Mouse (Mus musculus) small intestine, adult 2 months (tissue): ENCODE data around the gene Ace3. TPM values are rescaled to one million over a fixed set of nuclear protein-coding genes. Genes with fewer than 3 reads are reported as not detected.

Experiments
- H3K27ac ChIP-seq: fragments of 200-500 bp; 2 replicates; pipeline ENCODE4 v1.5.1; 2012; ENCODE audit warnings: low read depth, low read length, control low read depth, inconsistent platforms; ENCODE audit not compliant: insufficient read depth
- H3K27me3 ChIP-seq: fragments of 200-500 bp; 2 replicates; pipeline ENCODE4 v1.6.1; 2012; ENCODE audit warnings: mild to moderate bottlenecking, moderate library complexity, low read length, inconsistent platforms; ENCODE audit not compliant: control insufficient read depth, insufficient read depth
- H3K36me3 ChIP-seq: fragments of 200-500 bp; 2 replicates; pipeline ENCODE4 v1.6.1; 2012; ENCODE audit warnings: mild to moderate bottlenecking, low read length, control low read depth, inconsistent platforms; ENCODE audit not compliant: control insufficient read depth, insufficient read depth
- H3K4me1 ChIP-seq: fragments of 200-500 bp; 2 replicates; pipeline ENCODE4 v1.6.1; 2012; ENCODE audit warnings: low read length, inconsistent platforms, mixed read lengths; ENCODE audit not compliant: control insufficient read depth, insufficient read depth, insufficient read length
- H3K4me3 ChIP-seq: fragments of 200-500 bp; 2 replicates; pipeline ENCODE4 v1.5.1; 2012; ENCODE audit warnings: low read depth, mild to moderate bottlenecking, control low read depth, inconsistent platforms, low read length, moderate library complexity
- CTCF ChIP-seq: fragments of 200-500 bp; IDR thresholded peaks from 2 replicates; pipeline ENCODE4 v1.5.1; 2012; ENCODE audit warnings: low read depth, mild to moderate bottlenecking, control low read depth, inconsistent platforms, low read length, moderate library complexity, mixed read lengths; ENCODE audit not compliant: insufficient replicate concordance, insufficient read length; ENCODE audit errors: extremely low read depth
- POLR2A ChIP-seq: fragments of 200-500 bp; IDR thresholded peaks from 2 replicates; pipeline ENCODE4 v1.6.1; 2012; ENCODE audit warnings: low read depth, mild to moderate bottlenecking, control low read depth, inconsistent platforms, low read length, moderate library complexity
- WGBS: fragments of 180-500 bp; shearing (Covaris S2); methylation state at CpG from one replicate; pipeline ENCODE4 v1.1.7; 2018; 5-methylcytosine and 5-hydroxymethylcytosine counted together
- polyA plus RNA-seq: library from polyadenylated mRNA; depleted of rRNA; stranded (reverse); fragments of >200 nt; gene quantifications from 2 replicates; pipeline ENCODE4 v1.2.3, GENCODE M21; 2012

The Ace3 gene
- polyA plus RNA-seq, 1 experiment: not detected

DNA sequence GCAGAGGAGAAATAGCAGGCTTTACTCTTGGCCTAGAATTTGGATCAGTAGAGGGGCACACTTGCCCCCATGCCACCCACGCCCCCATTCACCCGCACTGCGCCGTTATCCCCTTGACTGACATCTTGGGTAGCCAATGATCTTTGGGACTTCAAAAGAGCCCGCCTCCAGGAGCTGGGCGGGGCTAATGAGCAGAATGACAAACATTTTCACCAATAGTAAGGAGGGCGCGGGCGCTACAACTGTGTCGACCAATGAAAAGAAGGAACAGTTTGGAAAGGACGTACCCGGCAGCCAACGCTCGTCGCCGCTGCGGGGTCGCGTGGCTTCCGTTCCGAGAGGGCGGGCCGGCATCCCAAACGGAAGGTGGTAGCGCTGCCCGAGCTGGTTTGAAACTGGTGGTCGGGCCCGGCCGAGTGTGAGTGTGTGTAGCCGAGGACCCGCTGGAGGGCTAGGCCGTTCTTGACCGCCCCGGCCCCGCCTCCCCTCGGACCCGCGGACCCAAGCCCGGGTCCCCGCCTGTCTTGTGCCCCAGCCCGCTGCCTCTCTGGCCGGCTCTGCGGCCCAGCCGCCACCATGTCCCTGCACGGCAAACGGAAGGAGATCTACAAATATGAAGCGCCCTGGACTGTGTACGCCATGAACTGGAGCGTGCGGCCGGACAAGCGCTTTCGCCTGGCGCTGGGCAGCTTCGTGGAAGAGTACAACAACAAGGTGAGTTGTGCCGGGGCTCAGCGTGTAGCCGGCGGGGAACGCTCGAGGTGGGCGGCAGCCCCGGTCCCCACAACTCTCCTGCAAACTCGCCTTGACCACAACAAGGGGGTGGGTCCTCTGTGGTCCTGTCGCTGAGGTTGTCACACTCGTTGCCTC is 42.3 kb downstream of the Ace3 start, which contains the start of gene Dcaf7:
Gene Dcaf7 (plus strand): TSS at position 325 of the 870 bp plus-strand sequence.
- TF ChIP-seq CTCF (no peak), POLR2A (0 out of 2 replicates have a peak, but pooled peaks have one; percentile 51)
- Histone ChIP-seq H3K27ac (peak within 1 kb of the TSS; percentile 45), H3K36me3 (no peaks in the 10 kb centered on the region), H3K27me3 (no peaks in the 10 kb centered on the region), H3K4me3 (peak within 1 kb of the TSS; percentile 95), H3K4me1 (no peaks in the 10 kb centered on the region; the same call in 1 of the 2 replicates)
- WGBS: under 1% methylated on average over 66 of the region's 66 CpGs

DNA sequence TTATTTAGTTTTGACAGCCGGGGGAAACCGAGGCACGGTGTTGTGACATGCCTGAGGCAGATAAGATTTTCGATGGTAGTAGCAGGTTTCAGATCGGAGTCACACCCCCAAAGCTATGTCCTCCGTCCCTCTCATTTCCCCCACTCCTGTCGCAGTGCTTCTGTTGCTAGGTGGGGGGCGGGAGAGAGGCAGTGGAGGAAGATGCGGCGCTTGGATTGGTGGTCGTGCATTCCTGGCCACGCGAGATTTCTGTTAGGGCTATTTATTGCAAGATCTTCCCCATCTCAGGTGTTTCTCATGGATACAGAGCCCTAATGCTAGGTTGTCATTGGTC is 42.9 kb downstream of the Ace3 start:
- Histone ChIP-seq H3K27ac (peak overlapping the region; percentile 45; the same call in 1 of the 2 replicates), H3K36me3 (no peaks in the 10 kb centered on the region), H3K4me3 (peak overlapping the region; percentile 95), H3K27me3 (no peaks in the 10 kb centered on the region), H3K4me1 (no peaks in the 10 kb centered on the region; the same call in 1 of the 2 replicates)
- WGBS: 0% methylated on average over 13 of the region's 13 CpGs
- TF ChIP-seq CTCF: no peak
- no peak for TF ChIP-seq POLR2A

DNA sequence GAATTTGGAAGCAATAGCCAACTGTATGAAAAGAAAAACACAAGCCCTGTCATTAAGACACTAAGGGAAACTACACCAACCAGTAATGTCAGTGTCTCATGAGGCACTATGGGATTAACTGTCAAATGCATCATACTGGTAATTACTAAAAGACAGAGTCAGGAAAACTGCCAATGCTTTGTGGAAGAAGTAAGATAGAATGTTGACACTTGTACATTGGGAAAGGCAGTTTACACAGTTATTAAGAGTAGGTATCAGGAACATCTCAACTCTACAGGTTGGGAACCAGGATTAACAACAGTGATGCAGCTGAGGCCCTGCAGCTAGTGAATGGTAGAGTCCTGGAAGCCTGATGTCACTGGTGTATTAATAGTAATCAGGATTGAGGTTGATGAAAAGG is 49.9 kb downstream of the Ace3 start:
- H3K4me3 ChIP-seq: no peak overlapping the region

DNA sequence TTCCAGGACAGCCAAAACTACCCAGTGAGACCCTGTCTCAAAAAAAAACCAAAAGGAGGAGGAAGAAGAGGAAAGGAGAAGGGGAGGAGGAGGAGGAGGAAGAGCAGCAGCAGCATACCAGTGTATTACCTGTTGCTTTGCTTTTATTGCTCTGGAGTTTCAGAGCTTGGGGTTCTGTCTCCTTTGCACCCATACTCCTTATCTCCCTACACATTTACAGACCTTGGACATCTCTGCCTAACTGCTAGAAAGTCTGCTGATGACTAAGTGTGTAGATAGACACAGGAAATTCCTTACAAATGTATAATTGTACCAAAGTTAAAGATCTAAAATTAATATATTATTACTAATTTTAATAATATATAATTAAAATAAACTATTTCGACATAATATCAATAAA is 50.8 kb downstream of the Ace3 start:
- Histone ChIP-seq H3K4me3 (no peak overlapping the region), H3K27me3 (no peaks in the 10 kb centered on the region), H3K27ac (peak overlapping the region; percentile 83), H3K4me1 (peaks cover 6% of the 10 kb centered on the region; the same call in 1 of the 2 replicates), H3K36me3 (peaks cover 21% of the 10 kb centered on the region)
- TF ChIP-seq POLR2A: no peak
- TF ChIP-seq CTCF: no peak
- 84% methylated on average over 1 of the region's 1 CpGs for WGBS

More for the DNA sequence above, 49.9 kb downstream of the Ace3 start:
- no peak overlapping the region for H3K27ac ChIP-seq
- no peaks in the 10 kb centered on the region for H3K27me3 ChIP-seq
- TF ChIP-seq POLR2A: no peak
- TF ChIP-seq CTCF: no peak
- peaks cover 17% of the 10 kb centered on the region for H3K36me3 ChIP-seq
- peaks cover 6% of the 10 kb centered on the region; the same call in 1 of the 2 replicates for H3K4me1 ChIP-seq

DNA sequence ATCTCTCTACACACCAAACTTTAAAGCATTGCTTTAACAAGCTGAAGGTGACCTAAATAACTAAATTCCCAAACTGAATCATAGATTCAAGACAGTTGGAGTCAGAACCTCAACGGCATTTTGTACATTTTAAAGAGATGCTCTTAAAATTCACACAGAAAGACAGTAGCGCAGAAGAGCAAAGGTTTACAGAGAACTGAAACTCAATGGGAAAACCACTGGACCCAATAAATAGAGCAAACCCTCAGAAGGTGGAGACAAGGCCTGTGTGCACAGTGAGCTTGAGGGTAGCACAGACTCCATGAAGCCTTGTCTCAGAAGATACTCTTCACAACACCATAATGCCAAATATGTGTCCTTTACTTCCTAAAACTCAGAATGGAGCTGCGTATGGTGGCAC is 51.3 kb downstream of the Ace3 start:
- no peak for TF ChIP-seq POLR2A
- TF ChIP-seq CTCF: no peak
- no peak overlapping the region for H3K4me3 ChIP-seq
- H3K4me1 ChIP-seq: peaks cover 6% of the 10 kb centered on the region; the same call in 1 of the 2 replicates
- no peaks in the 10 kb centered on the region for H3K27me3 ChIP-seq
- WGBS: 89% methylated on average over 3 of the region's 3 CpGs
- no peak overlapping the region for H3K27ac ChIP-seq
- H3K36me3 ChIP-seq: peaks cover 24% of the 10 kb centered on the region

DNA sequence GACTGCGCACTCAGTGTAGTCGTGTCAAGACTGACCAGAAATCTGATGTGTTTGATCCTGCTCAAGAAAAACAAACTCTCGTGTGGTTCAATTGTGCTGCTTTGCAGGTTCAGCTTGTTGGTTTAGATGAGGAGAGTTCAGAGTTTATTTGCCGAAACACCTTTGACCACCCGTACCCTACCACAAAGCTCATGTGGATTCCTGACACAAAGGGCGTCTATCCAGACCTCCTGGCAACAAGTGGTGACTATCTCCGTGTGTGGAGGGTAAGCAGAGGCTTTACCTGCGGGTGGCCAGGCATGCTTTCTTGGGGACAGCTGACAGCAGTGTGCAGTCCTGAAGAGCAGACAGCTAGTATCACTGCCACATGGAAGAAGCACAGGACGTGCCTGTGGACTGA is 52.1 kb downstream of the Ace3 start:
- no peak overlapping the region for H3K27ac ChIP-seq
- H3K36me3 ChIP-seq: peaks cover 30% of the 10 kb centered on the region
- no peak overlapping the region for H3K4me3 ChIP-seq
- TF ChIP-seq POLR2A: no peak
- TF ChIP-seq CTCF: no peak
- 83% methylated on average over 9 of the region's 9 CpGs for WGBS
- no peaks in the 10 kb centered on the region for H3K27me3 ChIP-seq
- H3K4me1 ChIP-seq: peaks cover 6% of the 10 kb centered on the region; the same call in 1 of the 2 replicates

DNA sequence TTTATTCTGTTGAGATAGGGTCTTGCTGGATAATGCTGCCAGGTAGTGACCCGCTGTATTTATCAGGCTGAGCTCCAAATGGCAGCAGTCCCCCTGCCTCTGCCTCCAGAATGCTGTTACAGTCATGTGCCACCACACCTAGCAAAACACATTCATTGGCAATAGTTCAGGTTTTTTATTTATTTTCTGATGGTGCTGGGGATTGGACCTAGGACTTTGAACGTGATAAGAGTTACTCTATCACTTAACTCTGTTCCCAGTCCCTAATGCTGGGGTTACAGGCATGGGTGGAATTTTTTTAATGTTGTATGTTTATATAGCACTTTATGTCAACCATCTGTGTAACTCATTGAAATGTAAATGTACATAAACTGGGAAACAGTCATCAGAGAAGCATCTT is 59.4 kb downstream of the Ace3 start:
- Histone ChIP-seq H3K27me3 (no peaks in the 10 kb centered on the region), H3K4me1 (peaks cover 24% of the 10 kb centered on the region), H3K4me3 (no peak overlapping the region), H3K27ac (peak overlapping the region; percentile 81), H3K36me3 (peaks cover 58% of the 10 kb centered on the region)
- 18% methylated on average over 2 of the region's 2 CpGs for WGBS
- no peak for TF ChIP-seq CTCF
- TF ChIP-seq POLR2A: no peak
